Mouse (Mus musculus): ENCODE measurements around the gene Fancd2os. TPM values are rescaled to one million over a fixed set of nuclear protein-coding genes. Genes with fewer than 3 reads are reported as not detected.

Gene Fancd2os
- polyA plus RNA-seq, 1 experiment from 2014 or later = not detected

DNA sequence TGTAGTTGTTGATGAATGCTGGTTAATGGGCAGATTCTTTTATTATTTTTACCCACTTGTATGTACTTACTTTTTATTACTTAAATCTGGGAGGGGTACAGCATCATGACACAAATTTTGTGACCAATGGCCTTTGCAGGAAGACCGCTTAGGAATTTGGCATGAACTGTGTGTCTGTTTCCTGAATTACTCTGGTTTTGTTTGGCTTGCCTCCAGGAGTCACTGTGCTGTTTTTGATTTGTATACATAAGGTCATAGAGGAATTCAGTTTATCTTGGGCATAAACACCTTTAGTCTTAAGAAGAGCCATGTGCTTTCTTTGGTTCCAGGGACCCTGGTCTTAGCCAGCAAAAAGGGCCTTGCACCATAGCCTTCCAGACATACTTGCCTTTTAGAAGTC lies 36.0 kb downstream of the Fancd2os start:
- peaks cover 14% of the 10 kb centered on the region; the same call in 1 of the 2 replicates for H3K36me3 ChIP-seq
- no peaks in the 10 kb centered on the region for H3K9me3 ChIP-seq (replicated peaks)
- no peaks in the 10 kb centered on the region for H3K4me1 ChIP-seq
- no peak overlapping the region for H3K4me3 ChIP-seq (replicated peaks)
- no peak overlapping the region for H3K4me2 ChIP-seq (replicated peaks)
- ATAC-seq (ENCODE audit: insufficient number of reproducible peaks, low FRiP score, low TSS enrichment, low read depth) = no peak
- no peak overlapping the region for H3K9ac ChIP-seq
- WGBS = 67% methylated on average over 1 of the region's 1 CpGs
- H3K27me3 ChIP-seq = no peaks in the 10 kb centered on the region
- H3K27ac ChIP-seq (replicated peaks) = no peak overlapping the region

GRCm38 (mm10) chr6:113559736-113560135 lies 40.8 kb downstream of the Fancd2os start:
- Histone ChIP-seq H3K9ac (no peak overlapping the region), H3K9me3 (replicated peaks) (no peaks in the 10 kb centered on the region), H3K27ac (replicated peaks) (no peak overlapping the region), H3K36me3 (peaks cover 8% of the 10 kb centered on the region; the same call in 1 of the 2 replicates), H3K4me1 (no peaks in the 10 kb centered on the region), H3K27me3 (no peaks in the 10 kb centered on the region), H3K4me3 (replicated peaks) (no peak overlapping the region), H3K4me2 (replicated peaks) (no peak overlapping the region)
- 89% methylated on average over 6 of the region's 6 CpGs for WGBS
- no peak for ATAC-seq (ENCODE audit: insufficient number of reproducible peaks, low FRiP score, low TSS enrichment, low read depth)

Other genes starting within 250 kb of the Fancd2os start
- 51.0 and 54.2 TPM in 2 replicates for gene Tada3, start 222.8 kb downstream of the Fancd2os start, polyA plus RNA-seq (2015; fragmentation: Nextera tagmentation; extraction: Ambion mirVana)
- gene Arpc4, start 222.6 kb downstream of the Fancd2os start, polyA plus RNA-seq (2015; fragmentation: Nextera tagmentation; extraction: Ambion mirVana) = 381 and 384 TPM in 2 replicates
- gene Ttll3, start 211.5 kb downstream of the Fancd2os start, polyA plus RNA-seq (2015; fragmentation: Nextera tagmentation; extraction: Ambion mirVana) = 7.7 and 10.7 TPM in 2 replicates
- 16.7 and 19.7 TPM in 2 replicates for gene Rpusd3, start 181.4 kb downstream of the Fancd2os start, polyA plus RNA-seq (2015; fragmentation: Nextera tagmentation; extraction: Ambion mirVana)
- gene Cidec, start 165.0 kb downstream of the Fancd2os start, polyA plus RNA-seq (2015; fragmentation: Nextera tagmentation; extraction: Ambion mirVana) = not detected in 2 replicates
- gene Jagn1, start 158.1 kb downstream of the Fancd2os start, polyA plus RNA-seq (2015; fragmentation: Nextera tagmentation; extraction: Ambion mirVana) = 81.4 and 84.8 TPM in 2 replicates
- gene Il17re, start 142.2 kb downstream of the Fancd2os start, polyA plus RNA-seq (2015; fragmentation: Nextera tagmentation; extraction: Ambion mirVana) = 11.7 and 12.2 TPM in 2 replicates
- gene Il17rc, start 129.3 kb downstream of the Fancd2os start, polyA plus RNA-seq (2015; fragmentation: Nextera tagmentation; extraction: Ambion mirVana) = 34.3 and 37.5 TPM in 2 replicates
- gene Creld1, start 117.4 kb downstream of the Fancd2os start, polyA plus RNA-seq (2015; fragmentation: Nextera tagmentation; extraction: Ambion mirVana) = 21.5 and 22.5 TPM in 2 replicates
- gene Prrt3, start 98.8 kb downstream of the Fancd2os start, polyA plus RNA-seq (2015; fragmentation: Nextera tagmentation; extraction: Ambion mirVana) = 1.6 and 2.0 TPM in 2 replicates
- 101 and 103 TPM in 2 replicates for gene Emc3, start 69.1 kb downstream of the Fancd2os start, polyA plus RNA-seq (2015; fragmentation: Nextera tagmentation; extraction: Ambion mirVana)
- gene Fancd2, start 69.0 kb downstream of the Fancd2os start, polyA plus RNA-seq (2015; fragmentation: Nextera tagmentation; extraction: Ambion mirVana) = 6.6 and 6.9 TPM in 2 replicates
- gene Brk1, start 4.1 kb upstream of the Fancd2os start, polyA plus RNA-seq (2015; fragmentation: Nextera tagmentation; extraction: Ambion mirVana) = 221 and 230 TPM in 2 replicates
- gene Vhl, start 23.2 kb upstream of the Fancd2os start, polyA plus RNA-seq (2015; fragmentation: Nextera tagmentation; extraction: Ambion mirVana) = 43.4 and 47.8 TPM in 2 replicates
- gene Irak2, start 37.8 kb upstream of the Fancd2os start, polyA plus RNA-seq (2015; fragmentation: Nextera tagmentation; extraction: Ambion mirVana) = 4.0 and 5.8 TPM in 2 replicates
- gene Tatdn2, start 96.3 kb upstream of the Fancd2os start, polyA plus RNA-seq (2015; fragmentation: Nextera tagmentation; extraction: Ambion mirVana) = 0.95 and 1.1 TPM in 2 replicates
- 0.24 TPM in 1 of 2 replicates, not detected in the other for gene Ghrl, start 119.2 kb upstream of the Fancd2os start, polyA plus RNA-seq (2015; fragmentation: Nextera tagmentation; extraction: Ambion mirVana)
- gene Sec13, start 140.0 kb upstream of the Fancd2os start, polyA plus RNA-seq (2015; fragmentation: Nextera tagmentation; extraction: Ambion mirVana) = 283 and 297 TPM in 2 replicates

Measured in embryonic facial prominence, embryonic 15.5 days (tissue).